27 mouse cellular contexts compared by ENCODE assay signal in the genomic region with DNA sequence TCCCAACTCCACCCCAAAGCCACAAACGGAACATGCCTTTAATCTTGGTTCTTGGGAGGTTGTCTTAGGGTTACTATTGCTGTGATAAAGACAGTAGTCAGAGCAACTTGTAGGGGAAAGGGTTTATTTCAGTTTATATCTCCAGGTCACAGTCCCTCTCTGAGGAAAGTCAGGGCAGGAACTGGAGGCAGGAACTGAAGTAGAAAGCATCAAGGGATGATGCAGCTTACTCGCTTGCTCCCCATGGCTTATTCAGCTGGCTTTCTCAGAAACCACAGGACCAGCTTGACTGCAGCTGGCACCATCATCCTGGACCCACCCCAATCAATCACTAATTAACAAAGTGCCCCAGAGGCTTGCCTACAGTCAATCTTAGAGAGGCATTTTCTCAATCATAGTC. TPM values are rescaled to one million over a fixed set of nuclear protein-coding genes. Genes with fewer than 3 reads are reported as not detected.
A peak's percentile ranks its signal among the peaks of the same experiment; 100 is the strongest.
DNase-seq lines count a peak whose midpoint lies in the region; ATAC-seq and TF ChIP-seq lines count a peak whose summit lies in the region.
"Had no signal": no experiment of that assay in that cellular context is flagged by ENCODE, and none has a peak within 500 bp of the region (broad histone marks: within the 10 kb centered on the region; RNA-seq: fewer than 3 reads in every experiment).

No protein-coding gene starts in this region.

- peak overlapping the region; percentile 60 for H3K27ac ChIP-seq in MEL (ENCODE audit: control insufficient read depth, low read depth, low read length)
- H3K27ac ChIP-seq in stomach, postnatal 0 days (replicated peaks): peak overlapping the region; percentile 63; the same call in 1 of the 2 replicates
- H3K27ac ChIP-seq: forebrain, embryonic 10.5 days; forebrain, embryonic 13.5 days; heart, adult 2 months; heart, embryonic 10.5 days; heart, embryonic 13.5 days; hindbrain, embryonic 14.5 days; hindbrain, postnatal 0 days had no signal

- peaks cover 49% of the 10 kb centered on the region for H3K79me2 ChIP-seq in MEL (ENCODE audit: control insufficient read depth, insufficient read depth, low read length, poor library complexity)

- TF ChIP-seq CTCF in MEL (IDR thresholded peaks at IDR 0.05 in 2 of 3, conservative IDR thresholded peaks at IDR 0.05 in 1 of 3; ENCODE audit: control insufficient read depth in 1 of 3, insufficient read depth in 1 of 3, low read depth in 2 of 3, low read length in 3 of 3, poor library complexity in 1 of 3, severe bottlenecking in 1 of 3): no peak
- TF ChIP-seq CTCF in brain, embryonic 14.5 days (IDR thresholded peaks at IDR 0.05; ENCODE audit: borderline replicate concordance, extremely low read depth, insufficient read depth, insufficient read length): no peak
- TF ChIP-seq CTCF in stomach, postnatal 0 days (IDR thresholded peaks at IDR 0.05; ENCODE audit: low read depth): no peak

- peaks cover 2 to 76% of the 10 kb centered on the region in 2 experiments for H3K36me3 ChIP-seq in MEL (ENCODE audit: control insufficient read depth in 1 of 2, insufficient read depth in 2 of 2, low read length in 2 of 2)
- no peaks in the 10 kb centered on the region for H3K36me3 ChIP-seq in stomach, postnatal 0 days (ENCODE audit: control insufficient read depth, insufficient read depth, low read length)
- H3K36me3 ChIP-seq: heart, embryonic 10.5 days; heart, embryonic 13.5 days had no signal

- no peak for TF ChIP-seq POLR2A in MEL (IDR thresholded peaks at IDR 0.05; ENCODE audit: control insufficient read depth in 1 of 2, insufficient read depth in 1 of 2, low read depth in 1 of 2, low read length in 2 of 2, poor library complexity in 1 of 2)
- TF ChIP-seq POLR2A in brain, embryonic 14.5 days (IDR thresholded peaks at IDR 0.05; ENCODE audit: borderline replicate concordance, extremely low read depth, insufficient read depth, insufficient read length, poor library complexity, severe bottlenecking): no peak

- H3K27me3 ChIP-seq in MEL (ENCODE audit: control insufficient read depth in 1 of 2, insufficient read depth in 2 of 2, low read length in 2 of 2): no peaks in the 10 kb centered on the region
- H3K27me3 ChIP-seq in stomach, postnatal 0 days (ENCODE audit: control insufficient read depth, insufficient read depth, low read length): no peaks in the 10 kb centered on the region
- H3K27me3 ChIP-seq: forebrain, embryonic 13.5 days; heart, embryonic 13.5 days had no signal

- no peak overlapping the region for H3K4me3 ChIP-seq in MEL (ENCODE audit: control insufficient read depth in 1 of 2, insufficient read depth in 1 of 2, low read depth in 2 of 2, low read length in 2 of 2)
- no peak overlapping the region for H3K4me3 ChIP-seq in stomach, postnatal 0 days (ENCODE audit: low read depth, low read length)
- H3K4me3 ChIP-seq: forebrain, embryonic 10.5 days; forebrain, embryonic 13.5 days; heart, adult 2 months; heart, embryonic 10.5 days; heart, embryonic 13.5 days had no signal

- H3K9me3 ChIP-seq in MEL (replicated peaks; ENCODE audit: insufficient read depth, low read length): no peaks in the 10 kb centered on the region
- H3K9me3 ChIP-seq in stomach, postnatal 0 days (ENCODE audit: control insufficient read depth, low read length): no peaks in the 10 kb centered on the region
- H3K9me3 ChIP-seq: forebrain, embryonic 10.5 days; forebrain, embryonic 13.5 days; heart, embryonic 10.5 days; heart, embryonic 13.5 days had no signal

- 62% methylated on average over 2 of the region's 2 CpGs for WGBS in stomach, postnatal 0 days

- TF ChIP-seq RAD21 in MEL (IDR thresholded peaks at IDR 0.05; ENCODE audit: low read depth, low read length): no peak

- peak; percentile 82 to 90 for TF ChIP-seq EP300 in MEL (IDR thresholded peaks at IDR 0.05; ENCODE audit: low read depth in 1 of 2, low read length in 2 of 2)
- TF ChIP-seq EP300 in stomach, postnatal 0 days (optimal IDR thresholded peaks at IDR 0.05): no peak

- peak; percentile 44 to 48 for DNase-seq in kidney, postnatal 36 days
- no peak for DNase-seq in kidney, postnatal 4 days
- peak; percentile 66 for DNase-seq in MEL (ENCODE audit: low read depth, low spot score)
- peak; percentile 12 for DNase-seq in brain, embryonic 14.5 days (ENCODE audit: low read depth)
- no peak for DNase-seq in stomach, postnatal 0 days (ENCODE audit: low spot score)
- no peak for DNase-seq in cerebellum, postnatal 4 days (ENCODE audit: low spot score in 2 of 2)
- DNase-seq: adrenal gland, adult 8-10 months; adrenal gland, postnatal 25 days; cerebellum, adult 11 months; cerebellum, adult 2 months; cerebellum, adult 9-11 months; cerebellum, postnatal 25 days; embryo, embryonic 11 days; gastrocnemius, postnatal 10 days; gastrocnemius, postnatal 36 days; heart, adult 2 months; heart, postnatal 14 days; heart, postnatal 4 days had no signal

- ATAC-seq in stomach, postnatal 0 days (ENCODE audit: low FRiP score, low TSS enrichment): no peak
- ATAC-seq: activated CD4-positive, CD25-positive, alpha-beta regulatory T cell, adult 4 months; CD4-positive, CD25-positive, alpha-beta regulatory T cell, adult 4 months; forebrain, embryonic 13.5 days; forebrain, embryonic 16.5 days; hindbrain, postnatal 0 days had no signal

- H3K4me2 ChIP-seq in stomach, postnatal 0 days (replicated peaks; ENCODE audit: low read depth): no peak overlapping the region
- H3K4me2 ChIP-seq: forebrain, embryonic 13.5 days; heart, embryonic 13.5 days; hindbrain, embryonic 14.5 days had no signal

- H3K9ac ChIP-seq in MEL (ENCODE audit: control insufficient read depth, low read depth, low read length, poor library complexity, severe bottlenecking): no peak overlapping the region
- no peak overlapping the region for H3K9ac ChIP-seq in stomach, postnatal 0 days (ENCODE audit: low read length)
- H3K9ac ChIP-seq: forebrain, embryonic 13.5 days; heart, embryonic 13.5 days; hindbrain, embryonic 14.5 days had no signal

- peaks cover 33 to 64% of the 10 kb centered on the region in 2 experiments for H3K4me1 ChIP-seq in MEL (ENCODE audit: control insufficient read depth in 1 of 2, insufficient read depth in 2 of 2, low read length in 2 of 2)
- H3K4me1 ChIP-seq in stomach, postnatal 0 days (replicated peaks; ENCODE audit: control insufficient read depth, insufficient read depth): peaks cover 18% of the 10 kb centered on the region

TF ChIP-seq in MEL, 35 proteins besides CTCF, POLR2A, EP300 and RAD21 (continues in another document):
- TF ChIP-seq ETS1 (IDR thresholded peaks at IDR 0.05; ENCODE audit: low read depth, low read length): peak; percentile 54
- TF ChIP-seq TCF12 (IDR thresholded peaks at IDR 0.05; ENCODE audit: low read depth, low read length): peak; percentile 69
- no peak for TF ChIP-seq MEF2A (IDR thresholded peaks at IDR 0.05; ENCODE audit: extremely low read depth, insufficient replicate concordance, low read depth, low read length, poor library complexity, severe bottlenecking)
- TF ChIP-seq USF1 (IDR thresholded peaks at IDR 0.05; ENCODE audit: low read depth, low read length): no peak
- TF ChIP-seq E2F4 (IDR thresholded peaks at IDR 0.05; ENCODE audit: borderline replicate concordance, low read depth, low read length): no peak
- no peak for TF ChIP-seq MXI1 (IDR thresholded peaks at IDR 0.05; ENCODE audit: low read depth, low read length)
- TF ChIP-seq BHLHE40 (IDR thresholded peaks at IDR 0.05; ENCODE audit: borderline replicate concordance, low read depth, low read length): no peak
- TF ChIP-seq NRF1 (IDR thresholded peaks at IDR 0.05; ENCODE audit: insufficient read depth, low read depth, low read length, poor library complexity, severe bottlenecking): no peak
- TF ChIP-seq NELFE (IDR thresholded peaks at IDR 0.05; ENCODE audit: low read depth, low read length): no peak
- TF ChIP-seq POLR2AphosphoS5 (IDR thresholded peaks at IDR 0.05; ENCODE audit: borderline replicate concordance, low read depth, low read length): no peak
- no peak for TF ChIP-seq MAFK (IDR thresholded peaks at IDR 0.05; ENCODE audit: borderline replicate concordance, low read depth, low read length)
- TF ChIP-seq USF2 (IDR thresholded peaks at IDR 0.05; ENCODE audit: borderline replicate concordance in 1 of 2, insufficient read depth in 1 of 2, low read depth in 1 of 2, low read length in 2 of 2): no peak
- TF ChIP-seq HCFC1 (IDR thresholded peaks at IDR 0.05; ENCODE audit: low read depth, low read length): no peak
- peak; percentile 44; the same call in 1 of the 2 replicates for TF ChIP-seq RCOR1 (IDR thresholded peaks at IDR 0.05; ENCODE audit: low read depth, low read length)
- no peak for TF ChIP-seq CHD1 (IDR thresholded peaks at IDR 0.05; ENCODE audit: low read depth, low read length)
- no peak for TF ChIP-seq UBTF (IDR thresholded peaks at IDR 0.05; ENCODE audit: borderline replicate concordance, insufficient read depth, low read depth, low read length)
- no peak for TF ChIP-seq GABPA (IDR thresholded peaks at IDR 0.05; ENCODE audit: low read depth, low read length)
- TF ChIP-seq ZNF384 (IDR thresholded peaks at IDR 0.05; ENCODE audit: low read depth, low read length): no peak
- TF ChIP-seq MAX (IDR thresholded peaks at IDR 0.05; ENCODE audit: low read length): no peak
- TF ChIP-seq MAZ (IDR thresholded peaks at IDR 0.05; ENCODE audit: low read depth, low read length): no peak
- TF ChIP-seq KAT2A (conservative IDR thresholded peaks at IDR 0.05; ENCODE audit: low read depth, low read length): no peak
- TF ChIP-seq MYC (IDR thresholded peaks at IDR 0.05; ENCODE audit: low read depth, low read length): no peak
- TF ChIP-seq CHD2 (IDR thresholded peaks at IDR 0.05; ENCODE audit: low read length): no peak
- peak; percentile 73 for TF ChIP-seq MYB (IDR thresholded peaks at IDR 0.05; ENCODE audit: low read depth, low read length)
- TF ChIP-seq SMC3 (IDR thresholded peaks at IDR 0.05; ENCODE audit: low read depth, low read length): no peak
- TF ChIP-seq POLR2AphosphoS2 (IDR thresholded peaks at IDR 0.05; ENCODE audit: low read length): no peak

RNA-seq across cellular contexts. Expression of a gene that starts 28.0 kb away (rescaled TPM):
- 34.6 and 36.1 TPM in 2 replicates for total RNA-seq in MEL (2012; rRNA removed)
- 10 to 100 TPM in 1 of 2 experiments, not detected in 1; 72.4 TPM for polyA plus RNA-seq in MEL (2012; ENCODE audit: insufficient read depth in 1 of 2, insufficient read length in 2 of 2, low read depth in 1 of 2, low replicate concordance in 2 of 2, missing spikeins in 1 of 2)
- 70.4 and 98.0 TPM in 2 replicates for polyA plus RNA-seq in brain, embryonic 14.5 days (2012; rRNA removed)
- 44.7 and 56.0 TPM in 2 replicates for polyA plus RNA-seq in stomach, postnatal 0 days (2015; fragmentation: Nextera tagmentation; extraction: Ambion mirVana)

RNA-seq across cellular contexts. Expression of a gene that starts 46.5 kb away (rescaled TPM):
- total RNA-seq in MEL (2012; rRNA removed): 31.4 and 33.7 TPM in 2 replicates
- polyA plus RNA-seq in MEL (2012; ENCODE audit: insufficient read depth in 1 of 2, insufficient read length in 2 of 2, low read depth in 1 of 2, low replicate concordance in 2 of 2, missing spikeins in 1 of 2): 10 to 100 TPM in 1 of 2 experiments, not detected in 1; 60.2 TPM
- polyA plus RNA-seq in brain, embryonic 14.5 days (2012; rRNA removed): 134 and 211 TPM in 2 replicates
- 2.2 and 2.4 TPM in 2 replicates for polyA plus RNA-seq in stomach, postnatal 0 days (2015; fragmentation: Nextera tagmentation; extraction: Ambion mirVana)
- polyA plus RNA-seq: activated CD4-positive, CD25-positive, alpha-beta regulatory T cell, adult 4 months had no signal

Comparison
In these comparisons a context has a peak if more than half of its experiments do, and no peak if none do; other contexts are left out.
1. DNase-seq: peak in kidney, postnatal 36 days (2 of 2), MEL (single experiment) and brain, embryonic 14.5 days (single experiment); none in kidney, postnatal 4 days (0 of 2), stomach, postnatal 0 days (single experiment) and cerebellum, postnatal 4 days (0 of 2).